Mouse (Mus musculus) neural tube, embryonic 13.5 days (tissue): ENCODE results near the gene Gm15319. TPM values are rescaled to one million over a fixed set of nuclear protein-coding genes. Genes with fewer than 3 reads are reported as not detected.
"Not testable (repeated sequence)": the region's sequence is repeated elsewhere in the genome, so short reads cannot be mapped to it uniquely, and the experiment has no call there.

Experiments
- ATAC-seq: fragments of 200-750 bp; cut with Nextera tagmentation; 2 replicates; pipeline ENCODE4 v1.8.0; 2017; ENCODE audit warnings: low read depth, mild to moderate bottlenecking, moderate TSS enrichment, moderate library complexity
- H3K27ac ChIP-seq: fragments of 300-500 bp; sonication (generic); replicated peaks from 2 replicates; pipeline ENCODE4 v1.5.1; 2015; ENCODE audit warnings: moderate library complexity, mild to moderate bottlenecking, inconsistent platforms
- H3K27me3 ChIP-seq: fragments of 300-500 bp; sonication (generic); 2 replicates; pipeline ENCODE4 v1.6.1; 2015; ENCODE audit warnings: mild to moderate bottlenecking, inconsistent platforms
- H3K36me3 ChIP-seq: fragments of 300-500 bp; sonication (generic); 2 replicates; pipeline ENCODE4 v1.6.1; 2015; ENCODE audit warnings: mild to moderate bottlenecking, inconsistent platforms
- H3K4me1 ChIP-seq: fragments of 300-500 bp; sonication (generic); replicated peaks from 2 replicates; pipeline ENCODE4 v1.6.1; 2015; ENCODE audit warnings: inconsistent platforms
- H3K4me2 ChIP-seq: fragments of 300-500 bp; sonication (generic); 2 replicates; pipeline ENCODE4 v1.6.1; 2015; ENCODE audit warnings: inconsistent platforms, mild to moderate bottlenecking, moderate library complexity
- H3K4me3 ChIP-seq: fragments of 300-500 bp; sonication (generic); 2 replicates; pipeline ENCODE4 v1.5.1; 2015; ENCODE audit warnings: mild to moderate bottlenecking, inconsistent platforms
- H3K9ac ChIP-seq: fragments of 300-500 bp; sonication (generic); 2 replicates; pipeline ENCODE4 v1.6.1; 2015; ENCODE audit warnings: moderate library complexity, mild to moderate bottlenecking, inconsistent platforms
- H3K9me3 ChIP-seq: fragments of 300-500 bp; sonication (generic); 2 replicates; pipeline ENCODE4 v1.6.1; 2016; ENCODE audit warnings: inconsistent platforms
- WGBS: fragments of 180-500 bp; shearing (Covaris S2); methylation state at CpG from one replicate; pipeline ENCODE4 v1.1.7; 2015; 5-methylcytosine and 5-hydroxymethylcytosine counted together
- polyA plus RNA-seq: library from polyadenylated mRNA; unstranded; fragments of >200 nt; fragmentation: Nextera tagmentation; extraction: Ambion mirVana; gene quantifications from 2 replicates; pipeline ENCODE4 v1.2.1, GENCODE M21; 2015

Gene Gm15319
- polyA plus RNA-seq, 1 experiment from 2014 or later, result not detected

DNA sequence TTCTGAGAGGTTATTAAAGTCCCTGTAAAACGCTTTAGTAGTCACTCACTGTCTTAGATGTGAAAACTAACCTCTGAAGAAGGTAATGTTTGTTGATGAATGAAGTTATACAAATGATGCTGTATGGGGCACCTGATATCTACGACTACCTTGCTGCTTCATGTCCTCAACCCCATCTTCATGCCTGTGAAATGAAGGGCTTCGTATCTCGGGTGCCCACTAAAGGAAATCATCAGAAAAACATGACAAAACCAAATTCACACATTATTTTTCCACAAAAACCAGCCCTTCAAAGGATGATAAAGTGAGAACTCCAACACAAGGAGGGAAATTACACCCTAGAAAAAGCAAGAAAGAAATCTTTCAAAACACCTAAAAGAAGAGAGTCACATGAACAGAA is 68.2 kb downstream of the Gm15319 start:
- not testable (repeated sequence) for H3K9ac ChIP-seq, H3K4me1 ChIP-seq, H3K9me3 ChIP-seq, H3K4me3 ChIP-seq, H3K27me3 ChIP-seq, H3K4me2 ChIP-seq, H3K36me3 ChIP-seq, ATAC-seq, H3K27ac ChIP-seq
- 92% methylated on average over 4 of the region's 4 CpGs for WGBS

DNA sequence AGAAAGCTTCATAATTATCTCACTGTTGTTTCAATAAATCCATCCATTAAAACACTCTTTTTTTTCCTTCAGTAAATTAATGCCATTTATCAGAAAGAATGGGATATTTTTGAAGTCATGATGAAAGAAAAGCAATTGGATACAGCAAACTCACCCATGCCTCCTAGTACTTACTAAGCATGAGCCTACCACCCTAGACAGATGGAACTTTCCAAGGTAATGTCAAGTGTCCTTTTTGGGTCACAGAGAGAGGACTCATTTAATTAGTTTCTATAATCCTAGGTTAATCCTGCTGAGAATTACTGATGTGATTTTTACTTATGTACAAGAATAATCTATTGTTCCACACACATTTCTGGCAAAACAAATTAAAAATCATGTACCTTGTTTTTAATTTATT is 69.0 kb downstream of the Gm15319 start:
- not testable (repeated sequence) for H3K36me3 ChIP-seq, H3K27ac ChIP-seq, H3K9ac ChIP-seq, H3K4me1 ChIP-seq, H3K27me3 ChIP-seq, H3K4me3 ChIP-seq, ATAC-seq, H3K4me2 ChIP-seq, H3K9me3 ChIP-seq

- not testable (repeated sequence) for ATAC-seq, H3K27ac ChIP-seq, H3K4me2 ChIP-seq, H3K4me1 ChIP-seq, H3K9me3 ChIP-seq, H3K9ac ChIP-seq, H3K36me3 ChIP-seq, H3K27me3 ChIP-seq, H3K4me3 ChIP-seq
- 84% methylated on average over 5 of the region's 8 CpGs for WGBS
Measured at GRCm38 (mm10) chr8:20290015-20290414, 73.0 kb downstream of the Gm15319 start.

GRCm38 (mm10) chr8:20288878-20289277 is 74.1 kb downstream of the Gm15319 start:
- not testable (repeated sequence) for H3K27ac ChIP-seq, H3K4me1 ChIP-seq, ATAC-seq, H3K4me3 ChIP-seq, H3K9me3 ChIP-seq, H3K9ac ChIP-seq, H3K4me2 ChIP-seq, H3K36me3 ChIP-seq, H3K27me3 ChIP-seq
- WGBS, result 83% methylated on average over 2 of the region's 3 CpGs

DNA sequence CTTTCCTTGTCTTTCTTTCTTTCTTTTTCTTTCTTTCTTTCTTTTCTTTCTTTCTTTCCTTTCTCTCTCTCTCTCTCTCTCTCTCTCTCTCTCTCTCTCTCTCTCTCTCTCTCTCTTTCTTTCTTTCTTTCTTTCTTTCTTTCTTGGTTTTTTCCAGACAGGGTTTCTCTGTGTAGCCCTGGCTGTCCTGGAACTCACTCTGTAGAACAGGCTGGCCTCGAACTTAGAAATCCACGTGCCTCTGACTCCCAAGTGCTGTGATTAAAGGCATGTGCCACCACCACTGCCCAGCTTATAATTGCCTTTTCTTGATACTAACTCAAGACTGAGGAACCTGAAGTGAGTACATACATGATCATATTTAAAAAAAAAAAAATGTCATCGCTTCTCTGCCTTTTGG is 75.3 kb downstream of the Gm15319 start:
- not testable (repeated sequence) for H3K4me3 ChIP-seq, H3K27ac ChIP-seq, H3K9ac ChIP-seq, H3K36me3 ChIP-seq, H3K4me1 ChIP-seq, ATAC-seq, H3K27me3 ChIP-seq, H3K9me3 ChIP-seq, H3K4me2 ChIP-seq
- 93% methylated on average over 3 of the region's 3 CpGs for WGBS
